Mouse (Mus musculus) NIH3T3 (cell line): ENCODE data around the gene Serpinb3b.
"Not testable (repeated sequence)": the region's sequence is repeated elsewhere in the genome, so short reads cannot be mapped to it uniquely, and the experiment has no call there.

Experiments
- DNase-seq: peaks from one replicate; pipeline ENCODE4 v3.0.0-alpha.2; 2012; ENCODE audit warnings: low read depth

Gene Serpinb3b

GRCm38 (mm10) chr1:107278261-107278660 is at the start of gene Serpinb3b, which contains the start of gene Serpinb3c:
Gene Serpinb3b, minus strand, starts transcription at chr1:107278361.
Gene Serpinb3c, minus strand, starts transcription at chr1:107278371.
- DNase-seq, result not testable (repeated sequence)

GRCm38 (mm10) chr1:107243170-107243569 is 35.0 kb downstream of the Serpinb3b start:
- DNase-seq, result not testable (repeated sequence)

GRCm38 (mm10) chr1:107217276-107217675 is 60.9 kb downstream of the Serpinb3b start:
- DNase-seq, result not testable (repeated sequence)

- peak; percentile 6 for DNase-seq
These were observed 150.7 kb downstream of the Serpinb3b start for GRCm38 (mm10) chr1:107127453-107127852.
